Mouse (Mus musculus): Measurements from ENCODE around the gene Ptgir. TPM values are rescaled to one million over a fixed set of nuclear protein-coding genes. Genes with fewer than 3 reads are reported as not detected.
"Not testable (repeated sequence)": the region's sequence is repeated elsewhere in the genome, so short reads cannot be mapped to it uniquely, and the experiment has no call there.

Ptgir gene
- polyA plus RNA-seq, 1 experiment from 2014 or later, result 2.1 TPM

GRCm38 (mm10) chr7:16947959-16948361 is 41.7 kb downstream of the Ptgir start:
- Histone ChIP-seq H3K9ac (no peak overlapping the region), H3K9me3 (replicated peaks) (no peaks in the 10 kb centered on the region), H3K36me3 (no peaks in the 10 kb centered on the region), H3K4me3 (replicated peaks) (peak overlapping the region; percentile 63; the same call in 1 of the 2 replicates), H3K27me3 (peaks cover 53% of the 10 kb centered on the region), H3K27ac (peak overlapping the region; percentile 20; the same call in 1 of the 2 replicates), H3K4me1 (peaks cover 68% of the 10 kb centered on the region), H3K4me2 (peak overlapping the region; percentile 76)
- WGBS, result 8% methylated on average over 4 of the region's 4 CpGs
- ATAC-seq (replicated peaks; ENCODE audit: low FRiP score), result no peak

GRCm38 (mm10) chr7:16948923-16949458 is 42.7 kb downstream of the Ptgir start:
- no peak overlapping the region for H3K4me3 ChIP-seq (replicated peaks)
- no peak for ATAC-seq (replicated peaks; ENCODE audit: low FRiP score)
- 63% methylated on average over 8 of the region's 8 CpGs for WGBS
- H3K4me1 ChIP-seq, result peaks cover 65% of the 10 kb centered on the region
- no peaks in the 10 kb centered on the region for H3K36me3 ChIP-seq
- no peaks in the 10 kb centered on the region for H3K9me3 ChIP-seq (replicated peaks)
- no peak overlapping the region for H3K4me2 ChIP-seq
- peaks cover 53% of the 10 kb centered on the region for H3K27me3 ChIP-seq
- H3K9ac ChIP-seq, result no peak overlapping the region
- H3K27ac ChIP-seq, result no peak overlapping the region

GRCm38 (mm10) chr7:16949908-16950841 is 43.9 kb downstream of the Ptgir start:
- ATAC-seq (replicated peaks; ENCODE audit: low FRiP score), result peak; percentile 49
- H3K36me3 ChIP-seq, result no peaks in the 10 kb centered on the region
- peaks cover 49% of the 10 kb centered on the region for H3K27me3 ChIP-seq
- 0 out of 2 replicates have a peak overlapping the region, but pooled peaks have one; percentile 9 for H3K9ac ChIP-seq
- H3K27ac ChIP-seq, result no peak overlapping the region
- H3K9me3 ChIP-seq (replicated peaks), result no peaks in the 10 kb centered on the region
- peaks cover 54% of the 10 kb centered on the region for H3K4me1 ChIP-seq
- peak overlapping the region; percentile 66 for H3K4me2 ChIP-seq
- 11% methylated on average over 29 of the region's 29 CpGs for WGBS
- peak overlapping the region; percentile 34 for H3K4me3 ChIP-seq (replicated peaks)

DNA sequence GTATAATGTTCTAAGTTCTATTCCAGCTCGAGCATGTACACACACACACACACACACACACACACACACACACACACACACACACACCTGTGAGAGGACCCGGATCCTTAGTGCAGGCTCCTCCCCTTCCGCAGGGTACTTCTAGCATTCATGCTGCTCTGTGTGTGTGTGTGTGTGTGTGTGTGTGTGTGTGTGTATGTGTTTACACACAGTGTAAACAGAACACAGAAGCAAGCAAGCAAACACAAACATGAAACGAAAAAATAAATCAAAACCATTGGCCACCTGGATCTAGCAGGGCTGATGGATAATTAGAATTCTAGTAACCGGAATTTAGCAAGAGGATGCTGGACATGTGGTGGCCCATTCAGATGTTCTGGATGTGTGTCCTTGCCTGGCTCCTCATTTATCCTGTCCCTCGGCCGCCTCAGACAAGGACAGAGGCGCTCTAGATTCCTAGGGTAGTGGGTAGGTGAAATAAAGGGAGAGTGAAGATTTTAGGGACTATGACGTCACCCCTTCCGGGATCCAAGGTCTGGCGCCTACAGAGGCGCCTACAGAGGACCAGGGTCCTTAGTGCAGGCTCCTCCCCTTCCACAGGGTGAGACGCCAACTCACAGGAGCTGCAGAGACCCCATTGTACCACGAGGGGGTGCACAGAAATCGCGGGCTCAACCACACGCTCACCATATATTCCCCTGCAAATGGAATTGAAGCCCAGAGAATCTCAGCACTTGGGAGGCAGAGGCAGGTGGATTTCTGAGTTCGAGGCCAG is 44.8 kb downstream of the Ptgir start:
- 28% methylated on average over 18 of the region's 18 CpGs for WGBS
- H3K4me2 ChIP-seq, result peak overlapping the region; percentile 36

GRCm38 (mm10) chr7:16953776-16954175 is 47.5 kb downstream of the Ptgir start:
- not testable (repeated sequence) for H3K4me2 ChIP-seq; H3K27ac ChIP-seq; ATAC-seq (replicated peaks; ENCODE audit: low FRiP score); H3K9me3 ChIP-seq (replicated peaks); H3K4me3 ChIP-seq (replicated peaks); H3K36me3 ChIP-seq; H3K9ac ChIP-seq
- H3K27me3 ChIP-seq, result peaks cover 13% of the 10 kb centered on the region
- peaks cover 19% of the 10 kb centered on the region for H3K4me1 ChIP-seq
- WGBS, result 77% methylated on average over 2 of the region's 2 CpGs

More for the DNA sequence above, 44.8 kb downstream of the Ptgir start:
- H3K9me3 ChIP-seq (replicated peaks), result no peaks in the 10 kb centered on the region
- no peak overlapping the region for H3K27ac ChIP-seq
- H3K9ac ChIP-seq, result no peak overlapping the region
- ATAC-seq (replicated peaks; ENCODE audit: low FRiP score), result peak; percentile 73
- peaks cover 45% of the 10 kb centered on the region for H3K4me1 ChIP-seq
- H3K4me3 ChIP-seq (replicated peaks), result no peak overlapping the region
- H3K27me3 ChIP-seq, result peaks cover 40% of the 10 kb centered on the region
- H3K36me3 ChIP-seq, result no peaks in the 10 kb centered on the region

- H3K36me3 ChIP-seq, result no peaks in the 10 kb centered on the region
- peaks cover 14% of the 10 kb centered on the region for H3K4me1 ChIP-seq
- no peak overlapping the region for H3K4me3 ChIP-seq (replicated peaks)
- no peak for ATAC-seq (replicated peaks; ENCODE audit: low FRiP score)
- WGBS, result 86% methylated on average over 4 of the region's 4 CpGs
- H3K27ac ChIP-seq, result no peak overlapping the region
- H3K9me3 ChIP-seq (replicated peaks), result no peaks in the 10 kb centered on the region
- no peak overlapping the region for H3K4me2 ChIP-seq
- H3K27me3 ChIP-seq, result no peaks in the 10 kb centered on the region
- no peak overlapping the region for H3K9ac ChIP-seq
Measured at GRCm38 (mm10) chr7:16955712-16956111, 49.4 kb downstream of the Ptgir start.

DNA sequence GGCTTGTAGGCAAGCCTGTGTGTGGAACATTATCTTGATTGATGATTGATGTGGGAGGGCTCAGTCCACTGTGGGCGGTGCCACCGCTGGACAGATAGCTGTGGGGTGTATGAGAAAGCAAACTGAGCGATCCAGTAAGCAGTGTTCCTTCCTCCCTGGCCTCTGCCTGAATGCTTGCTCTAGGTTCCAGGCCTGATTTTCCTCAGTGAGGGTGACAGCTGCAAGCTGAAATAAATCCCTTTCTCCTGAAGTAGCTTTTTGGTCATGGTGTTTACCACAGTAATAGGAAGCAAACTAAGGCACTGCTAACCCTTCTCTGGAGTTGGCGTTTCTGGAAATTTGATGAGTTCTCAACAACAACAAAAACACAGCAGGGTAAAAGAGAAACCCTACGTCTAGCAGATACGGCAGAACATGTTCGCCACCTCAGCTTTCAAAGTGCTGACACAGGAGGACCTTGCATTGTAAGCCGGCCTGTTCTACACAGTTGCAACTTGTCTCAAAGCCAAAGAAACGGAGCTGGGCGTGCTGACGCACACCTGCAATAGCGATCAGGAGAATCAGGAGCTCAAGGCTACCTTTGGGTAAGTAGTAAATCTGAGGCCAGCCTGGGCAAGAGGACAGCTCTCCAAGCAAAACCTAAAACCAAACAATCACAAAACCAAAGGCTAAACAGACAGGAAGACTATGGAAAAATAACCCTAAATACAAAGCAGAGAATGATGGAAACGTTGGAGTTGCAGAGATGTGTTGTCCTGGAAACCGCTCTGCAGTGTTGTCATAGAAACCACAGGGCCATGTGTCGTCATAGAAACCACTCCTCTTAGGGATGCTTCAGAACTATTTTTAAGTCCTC is 50.3 kb downstream of the Ptgir start:
- Histone ChIP-seq H3K36me3 (no peaks in the 10 kb centered on the region), H3K4me2 (no peak overlapping the region), H3K27ac (no peak overlapping the region), H3K4me1 (peaks cover 7% of the 10 kb centered on the region), H3K9ac (no peak overlapping the region), H3K9me3 (replicated peaks) (no peaks in the 10 kb centered on the region), H3K4me3 (replicated peaks) (no peak overlapping the region), H3K27me3 (no peaks in the 10 kb centered on the region)
- no peak for ATAC-seq (replicated peaks; ENCODE audit: low FRiP score)
- 67% methylated on average over 15 of the region's 15 CpGs for WGBS

- no peaks in the 10 kb centered on the region for H3K36me3 ChIP-seq
- no peak within 1 kb of the TSS for H3K4me3 ChIP-seq (replicated peaks)
- no peaks in the 10 kb centered on the region for H3K9me3 ChIP-seq (replicated peaks)
- peak within 1 kb of the TSS; percentile 39 for H3K4me2 ChIP-seq
- peaks cover 7% of the 10 kb centered on the region for H3K4me1 ChIP-seq
- WGBS, result 11% methylated on average over 17 of the region's 17 CpGs
- peak; percentile 85 for ATAC-seq (replicated peaks; ENCODE audit: low FRiP score)
- H3K27ac ChIP-seq, result no peak within 1 kb of the TSS
- H3K27me3 ChIP-seq, result no peaks in the 10 kb centered on the region
- H3K9ac ChIP-seq, result no peak within 1 kb of the TSS
Measured at GRCm38 (mm10) chr7:16959539-16960187, 53.4 kb downstream of the Ptgir start, which contains the start of gene Pnmal1. Gene Pnmal1, plus strand, starts transcription at chr7:16959679.

Other genes starting within 250 kb of the Ptgir start
- gene Ceacam15, start 230.8 kb upstream of the Ptgir start, polyA plus RNA-seq (2015; fragmentation: Nextera tagmentation; extraction: Ambion mirVana), result not detected in 2 replicates
- not detected in 2 replicates for gene Ceacam9, start 184.6 kb upstream of the Ptgir start, polyA plus RNA-seq (2015; fragmentation: Nextera tagmentation; extraction: Ambion mirVana)
- 255 and 262 TPM in 2 replicates for gene Ap2s1, start 168.1 kb upstream of the Ptgir start, polyA plus RNA-seq (2015; fragmentation: Nextera tagmentation; extraction: Ambion mirVana)
- 46.9 and 48.6 TPM in 2 replicates for gene Slc1a5, start 125.2 kb upstream of the Ptgir start, polyA plus RNA-seq (2015; fragmentation: Nextera tagmentation; extraction: Ambion mirVana)
- 91.5 and 99.8 TPM in 2 replicates for gene Strn4, start 90.6 kb upstream of the Ptgir start, polyA plus RNA-seq (2015; fragmentation: Nextera tagmentation; extraction: Ambion mirVana)
- 32.0 and 34.1 TPM in 2 replicates for gene Fkrp, start 89.8 kb upstream of the Ptgir start, polyA plus RNA-seq (2015; fragmentation: Nextera tagmentation; extraction: Ambion mirVana)
- 14.6 and 17.7 TPM in 2 replicates for gene Prkd2, start 63.6 kb upstream of the Ptgir start, polyA plus RNA-seq (2015; fragmentation: Nextera tagmentation; extraction: Ambion mirVana)
- 2.6 TPM in 2 replicates for gene Dact3, start 31.2 kb upstream of the Ptgir start, polyA plus RNA-seq (2015; fragmentation: Nextera tagmentation; extraction: Ambion mirVana)
- gene Gng8, start 14.7 kb upstream of the Ptgir start, polyA plus RNA-seq (2015; fragmentation: Nextera tagmentation; extraction: Ambion mirVana), result 6.8 and 7.8 TPM in 2 replicates
- 116 and 124 TPM in 2 replicates for gene Calm3, start 17.6 kb downstream of the Ptgir start, polyA plus RNA-seq (2015; fragmentation: Nextera tagmentation; extraction: Ambion mirVana)
- gene Pnmal2, start 38.2 kb downstream of the Ptgir start, polyA plus RNA-seq (2015; fragmentation: Nextera tagmentation; extraction: Ambion mirVana), result 7.7 and 9.2 TPM in 2 replicates
- gene Pnmal1, start 53.2 kb downstream of the Ptgir start, polyA plus RNA-seq (2015; fragmentation: Nextera tagmentation; extraction: Ambion mirVana), result 0.58 and 0.90 TPM in 2 replicates
- gene Gm42372, start 76.6 kb downstream of the Ptgir start, polyA plus RNA-seq (2015; fragmentation: Nextera tagmentation; extraction: Ambion mirVana), result 0.23 and 0.31 TPM in 2 replicates
- gene Ccdc8, start 86.2 kb downstream of the Ptgir start, polyA plus RNA-seq (2015; fragmentation: Nextera tagmentation; extraction: Ambion mirVana), result 35.7 and 41.2 TPM in 2 replicates
- 110 and 115 TPM in 2 replicates for gene Ppp5c, start 121.4 kb downstream of the Ptgir start, polyA plus RNA-seq (2015; fragmentation: Nextera tagmentation; extraction: Ambion mirVana)
- gene Hif3a, start 155.9 kb downstream of the Ptgir start, polyA plus RNA-seq (2015; fragmentation: Nextera tagmentation; extraction: Ambion mirVana), result 18.4 and 22.5 TPM in 2 replicates
- 0.09 and 0.13 TPM in 2 replicates for gene Psg16, start 167.6 kb downstream of the Ptgir start, polyA plus RNA-seq (2015; fragmentation: Nextera tagmentation; extraction: Ambion mirVana)
- not detected in 2 replicates for gene Ceacam3, start 243.8 kb downstream of the Ptgir start, polyA plus RNA-seq (2015; fragmentation: Nextera tagmentation; extraction: Ambion mirVana)

Measured in kidney, embryonic 15.5 days (tissue).